Mouse (Mus musculus) embryonic facial prominence, embryonic 13.5 days (tissue): Measurements from ENCODE around the gene Prdm10. TPM values are rescaled to one million over a fixed set of nuclear protein-coding genes. Genes with fewer than 3 reads are reported as not detected.

Experiments
- ATAC-seq: fragments of 200-750 bp; cut with Nextera tagmentation; 2 replicates; pipeline ENCODE4 v1.8.0; 2017; ENCODE audit warnings: low read depth; ENCODE audit not compliant: insufficient number of reproducible peaks, insufficient read depth, low FRiP score, low TSS enrichment
- H3K27ac ChIP-seq: fragments of 300-500 bp; sonication (generic); 2 replicates; pipeline ENCODE4 v1.5.1; 2015; ENCODE audit warnings: moderate library complexity, mild to moderate bottlenecking, inconsistent platforms
- H3K27me3 ChIP-seq: fragments of 300-500 bp; sonication (generic); 2 replicates; pipeline ENCODE4 v1.6.1; 2015; ENCODE audit warnings: mild to moderate bottlenecking, inconsistent platforms
- H3K36me3 ChIP-seq: fragments of 300-500 bp; sonication (generic); 2 replicates; pipeline ENCODE4 v1.6.1; 2015; ENCODE audit warnings: mild to moderate bottlenecking, inconsistent platforms
- H3K4me1 ChIP-seq: fragments of 300-500 bp; sonication (generic); 2 replicates; pipeline ENCODE4 v1.6.1; 2015; ENCODE audit warnings: inconsistent platforms
- H3K4me2 ChIP-seq: fragments of 300-500 bp; sonication (generic); 2 replicates; pipeline ENCODE4 v1.6.1; 2015; ENCODE audit warnings: moderate library complexity, mild to moderate bottlenecking, inconsistent platforms
- H3K4me3 ChIP-seq: fragments of 300-500 bp; sonication (generic); 2 replicates; pipeline ENCODE4 v1.5.1; 2015; ENCODE audit warnings: mild to moderate bottlenecking, inconsistent platforms
- H3K9ac ChIP-seq: fragments of 300-500 bp; sonication (generic); 2 replicates; pipeline ENCODE4 v1.6.1; 2015; ENCODE audit warnings: mild to moderate bottlenecking, inconsistent platforms
- H3K9me3 ChIP-seq: fragments of 300-500 bp; sonication (generic); 2 replicates; pipeline ENCODE4 v1.6.1; 2016; ENCODE audit warnings: inconsistent platforms
- WGBS: fragments of 180-500 bp; shearing (Covaris S2); methylation state at CpG from one replicate; pipeline ENCODE4 v1.1.7; 2015; ENCODE audit warnings: mixed read lengths; 5-methylcytosine and 5-hydroxymethylcytosine counted together
- polyA plus RNA-seq: library from polyadenylated mRNA; unstranded; fragments of >200 nt; fragmentation: Nextera tagmentation; extraction: Ambion mirVana; gene quantifications from 2 replicates; pipeline ENCODE4 v1.2.1, GENCODE M21; 2015

The Prdm10 gene
- polyA plus RNA-seq, 1 experiment from 2014 or later = 6.5 TPM

DNA sequence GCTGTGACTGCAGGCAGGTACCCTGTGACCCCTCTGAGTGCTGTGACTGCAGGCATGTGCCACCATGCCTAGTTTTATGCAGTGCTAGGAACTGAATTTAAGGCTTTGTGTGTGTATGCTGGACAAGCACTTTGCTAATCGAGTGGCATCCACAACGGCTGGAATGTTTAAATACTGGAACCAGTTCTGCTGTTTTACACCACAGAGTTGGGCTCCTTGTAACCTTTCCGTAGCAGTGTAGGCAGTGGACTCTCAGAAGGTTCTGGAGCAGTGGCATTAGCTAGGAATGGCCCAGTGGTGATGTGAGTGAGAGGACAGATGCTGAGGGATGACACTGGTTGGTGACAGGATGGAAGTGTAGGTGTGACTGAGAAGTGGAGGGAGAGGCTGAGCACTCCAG is 26.9 kb downstream of the Prdm10 start:
- Histone ChIP-seq H3K27ac (no peak overlapping the region), H3K27me3 (no peaks in the 10 kb centered on the region), H3K9me3 (no peaks in the 10 kb centered on the region), H3K9ac (no peak overlapping the region), H3K4me1 (no peaks in the 10 kb centered on the region), H3K4me2 (no peak overlapping the region), H3K4me3 (no peak overlapping the region), H3K36me3 (no peaks in the 10 kb centered on the region; the same call in 1 of the 2 replicates)
- ATAC-seq = no peak
- 83% methylated on average over 3 of the region's 3 CpGs for WGBS

DNA sequence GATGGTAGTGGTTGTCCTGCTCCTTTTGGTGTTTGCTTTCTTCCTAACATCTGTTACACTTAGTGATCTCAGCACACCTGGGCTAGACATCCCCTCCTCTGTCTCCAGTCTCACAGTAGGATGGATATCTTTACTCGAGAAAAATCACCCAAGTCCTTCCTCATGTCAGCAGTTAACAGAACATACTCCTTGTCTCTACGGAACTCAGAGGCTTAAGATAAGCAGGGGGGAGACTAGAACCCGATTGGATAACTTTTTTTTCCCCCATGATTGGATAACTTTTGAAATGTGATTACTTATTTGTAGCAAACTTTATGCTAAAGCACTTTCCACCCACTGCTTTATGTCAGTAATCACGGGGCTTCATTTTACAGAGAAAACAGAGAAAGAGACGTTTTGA is 28.7 kb downstream of the Prdm10 start:
- ATAC-seq = no peak
- Histone ChIP-seq H3K36me3 (no peaks in the 10 kb centered on the region; the same call in 1 of the 2 replicates), H3K4me2 (no peak overlapping the region), H3K27ac (no peak overlapping the region), H3K9ac (no peak overlapping the region), H3K27me3 (no peaks in the 10 kb centered on the region), H3K4me3 (no peak overlapping the region), H3K4me1 (no peaks in the 10 kb centered on the region), H3K9me3 (no peaks in the 10 kb centered on the region)
- WGBS = 55% methylated on average over 5 of the region's 5 CpGs

DNA sequence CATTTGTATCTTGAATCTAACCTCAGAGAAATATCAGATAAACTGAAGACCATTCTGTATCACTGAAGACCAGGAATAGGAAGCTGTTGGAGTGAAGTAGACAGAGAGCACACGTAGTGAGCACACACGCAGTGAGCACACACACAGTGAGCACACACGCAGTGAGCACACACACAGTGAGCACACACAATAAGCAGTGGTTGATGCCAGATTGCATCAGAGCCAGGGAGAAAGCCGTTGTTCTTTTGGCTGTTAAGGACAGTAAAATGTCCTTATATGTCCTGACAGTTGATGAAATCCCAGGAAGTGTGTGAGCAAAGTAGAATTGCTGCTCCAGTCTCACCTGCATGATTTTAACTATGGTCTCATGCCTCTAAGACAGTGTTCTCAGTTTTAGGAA is 30.3 kb downstream of the Prdm10 start:
- 86% methylated on average over 4 of the region's 4 CpGs for WGBS
- H3K36me3 ChIP-seq = no peaks in the 10 kb centered on the region; the same call in 1 of the 2 replicates
- H3K27me3 ChIP-seq = no peaks in the 10 kb centered on the region
- H3K27ac ChIP-seq = no peak overlapping the region
- H3K4me1 ChIP-seq = no peaks in the 10 kb centered on the region
- no peak for ATAC-seq
- no peak overlapping the region for H3K4me2 ChIP-seq
- H3K9ac ChIP-seq = no peak overlapping the region
- no peak overlapping the region for H3K4me3 ChIP-seq
- no peaks in the 10 kb centered on the region for H3K9me3 ChIP-seq

DNA sequence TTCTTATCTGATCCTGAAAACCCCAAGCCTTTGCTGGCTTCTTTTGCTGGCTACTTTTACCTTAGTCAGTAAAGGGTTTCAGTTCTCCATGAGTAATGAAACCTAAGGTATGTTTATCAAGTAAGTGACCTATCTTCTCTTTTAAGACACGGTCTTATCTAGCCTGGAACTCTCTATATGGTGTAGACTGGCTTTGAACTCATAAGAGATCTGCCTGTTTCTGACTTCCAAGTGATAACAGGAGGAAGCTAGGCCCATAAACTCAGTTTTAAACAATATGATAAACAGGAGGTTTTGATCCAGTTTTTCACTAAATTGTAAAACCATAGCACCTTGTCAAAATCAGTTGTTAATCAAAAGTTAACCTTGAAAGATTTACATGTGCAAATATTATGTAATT is 33.5 kb downstream of the Prdm10 start:
- no peaks in the 10 kb centered on the region for H3K27me3 ChIP-seq
- H3K4me1 ChIP-seq = no peaks in the 10 kb centered on the region
- H3K4me3 ChIP-seq = no peak overlapping the region
- no peak for ATAC-seq
- no peak overlapping the region for H3K9ac ChIP-seq
- no peak overlapping the region for H3K4me2 ChIP-seq
- H3K9me3 ChIP-seq = no peaks in the 10 kb centered on the region
- WGBS = 87% methylated on average over 1 of the region's 1 CpGs
- peaks cover 4% of the 10 kb centered on the region; the same call in 1 of the 2 replicates for H3K36me3 ChIP-seq
- no peak overlapping the region for H3K27ac ChIP-seq

DNA sequence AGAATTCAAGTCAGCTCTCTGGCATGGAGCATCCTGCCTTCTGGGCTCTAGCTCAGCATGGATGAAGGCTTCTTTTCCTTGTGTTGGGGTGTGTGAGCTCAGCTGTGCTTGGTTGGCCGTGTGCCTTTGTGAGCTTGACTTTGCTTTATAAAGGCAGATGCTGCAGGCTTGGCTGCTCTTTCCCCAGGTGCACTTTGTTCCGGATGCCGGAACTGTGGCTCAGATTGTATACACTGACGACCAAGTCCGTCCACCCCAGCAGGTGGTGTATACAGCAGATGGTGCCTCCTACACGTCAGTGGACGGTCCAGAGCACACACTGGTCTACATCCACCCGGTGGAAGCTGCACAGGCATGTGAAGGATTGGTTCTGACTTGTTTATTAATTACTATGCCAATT is 35.6 kb downstream of the Prdm10 start:
- Histone ChIP-seq H3K27me3 (no peaks in the 10 kb centered on the region), H3K4me3 (no peak overlapping the region), H3K9ac (no peak overlapping the region), H3K9me3 (no peaks in the 10 kb centered on the region), H3K27ac (no peak overlapping the region), H3K4me2 (no peak overlapping the region), H3K4me1 (peaks cover 3% of the 10 kb centered on the region; the same call in 1 of the 2 replicates), H3K36me3 (peaks cover 4% of the 10 kb centered on the region; the same call in 1 of the 2 replicates)
- ATAC-seq = no peak
- WGBS = 81% methylated on average over 8 of the region's 8 CpGs

DNA sequence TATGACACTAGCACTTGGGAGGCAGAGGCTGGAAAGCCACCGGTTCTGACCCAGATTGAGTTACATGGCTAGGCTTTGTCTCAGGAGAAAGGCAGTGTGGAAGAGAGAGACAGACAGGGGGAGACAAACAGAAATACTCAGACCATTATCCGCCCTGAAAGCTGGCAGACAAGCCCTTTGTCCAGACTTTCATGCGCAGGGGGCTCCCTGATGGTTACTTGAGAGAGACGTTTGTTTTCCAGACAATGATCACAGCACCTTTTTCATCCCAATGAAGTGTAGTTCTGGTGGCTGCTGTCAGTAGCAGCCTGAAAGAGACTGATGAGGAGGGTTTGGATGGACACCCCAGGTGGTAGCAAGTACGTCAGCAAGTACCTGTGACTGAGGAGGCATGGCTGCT is 38.6 kb downstream of the Prdm10 start:
- Histone ChIP-seq H3K27ac (no peak overlapping the region), H3K27me3 (no peaks in the 10 kb centered on the region), H3K9ac (no peak overlapping the region), H3K36me3 (0 out of 2 replicates have a peak, but pooled peaks cover 4% of the 10 kb centered on the region), H3K9me3 (no peaks in the 10 kb centered on the region), H3K4me1 (peaks cover 14% of the 10 kb centered on the region), H3K4me3 (no peak overlapping the region), H3K4me2 (no peak overlapping the region)
- 72% methylated on average over 5 of the region's 5 CpGs for WGBS
- ATAC-seq = no peak

DNA sequence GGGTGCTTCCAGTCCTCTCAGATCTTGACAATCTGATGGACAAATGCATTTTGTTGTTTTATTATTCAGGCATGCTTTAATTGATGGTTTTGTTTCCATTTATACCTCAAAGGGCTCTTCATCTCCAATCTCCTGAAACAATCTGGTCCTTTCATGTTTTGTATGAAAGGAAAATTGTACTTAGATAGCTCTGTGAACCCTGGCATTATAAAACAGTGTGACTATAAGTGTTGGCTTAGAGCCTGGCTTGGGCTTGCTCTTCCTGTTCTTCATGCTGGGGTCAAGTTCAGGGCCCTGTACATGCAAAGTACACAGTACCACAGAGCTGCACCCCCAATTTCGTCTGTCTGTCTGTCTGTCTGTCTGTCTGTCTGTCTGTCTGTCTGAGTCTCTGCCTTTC is 40.4 kb downstream of the Prdm10 start:
- WGBS = 61% methylated on average over 1 of the region's 1 CpGs
- H3K27me3 ChIP-seq = no peaks in the 10 kb centered on the region
- H3K4me3 ChIP-seq = no peak overlapping the region
- H3K36me3 ChIP-seq = 0 out of 2 replicates have a peak, but pooled peaks cover 8% of the 10 kb centered on the region
- ATAC-seq = no peak
- H3K9ac ChIP-seq = 0 out of 2 replicates have a peak overlapping the region, but pooled peaks have one; percentile 27
- peaks cover 14% of the 10 kb centered on the region for H3K4me1 ChIP-seq
- no peak overlapping the region for H3K4me2 ChIP-seq
- H3K9me3 ChIP-seq = no peaks in the 10 kb centered on the region
- peak overlapping the region; percentile 51 for H3K27ac ChIP-seq

DNA sequence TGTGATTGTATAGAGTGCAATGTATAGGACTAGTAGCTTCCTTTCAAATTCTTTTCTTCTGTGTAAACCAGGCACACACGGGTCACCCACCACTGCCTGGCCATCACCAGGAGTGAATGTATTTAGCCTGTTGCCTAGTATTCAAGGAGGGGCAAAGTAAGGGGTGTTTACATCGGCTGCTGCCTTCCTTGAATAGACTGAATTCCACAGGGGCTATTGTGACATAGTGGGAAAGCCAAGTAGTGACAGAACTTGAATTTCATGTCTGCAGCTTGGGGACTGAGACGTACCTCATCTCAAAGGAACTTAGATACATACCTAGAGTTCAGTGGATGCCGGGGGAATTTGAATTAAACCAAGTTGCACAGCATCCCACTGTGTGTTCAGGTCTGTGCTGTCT is 41.2 kb downstream of the Prdm10 start:
- WGBS = 57% methylated on average over 4 of the region's 4 CpGs
- ATAC-seq = no peak
- H3K36me3 ChIP-seq = 0 out of 2 replicates have a peak, but pooled peaks cover 4% of the 10 kb centered on the region
- H3K9me3 ChIP-seq = no peaks in the 10 kb centered on the region
- H3K27ac ChIP-seq = no peak overlapping the region
- H3K4me1 ChIP-seq = peaks cover 14% of the 10 kb centered on the region
- H3K9ac ChIP-seq = no peak overlapping the region
- no peak overlapping the region for H3K4me3 ChIP-seq
- H3K4me2 ChIP-seq = no peak overlapping the region
- no peaks in the 10 kb centered on the region for H3K27me3 ChIP-seq

DNA sequence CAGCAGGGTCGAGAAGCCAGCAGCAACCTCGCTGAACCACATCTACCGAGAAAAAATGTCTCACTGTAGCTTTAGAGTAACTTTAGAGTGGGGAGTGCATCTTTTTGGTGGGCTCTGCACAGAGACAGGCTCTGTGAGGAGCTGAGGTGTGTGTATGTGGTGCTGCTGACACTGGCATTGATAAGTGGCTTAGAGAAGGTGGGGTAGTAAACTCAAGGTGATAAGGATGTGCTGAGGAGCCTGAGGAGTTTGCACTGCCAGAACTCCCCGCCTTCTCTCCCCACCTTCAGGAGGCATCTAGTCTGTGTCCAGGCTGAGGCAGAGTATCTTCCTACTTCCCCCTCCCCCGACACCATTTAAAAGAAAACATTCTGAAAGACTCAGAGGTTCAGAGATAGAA is 41.8 kb downstream of the Prdm10 start:
- WGBS = 72% methylated on average over 5 of the region's 5 CpGs
- H3K9ac ChIP-seq = no peak overlapping the region
- no peaks in the 10 kb centered on the region for H3K27me3 ChIP-seq
- H3K4me1 ChIP-seq = peaks cover 14% of the 10 kb centered on the region
- H3K36me3 ChIP-seq = peaks cover 5% of the 10 kb centered on the region; the same call in 1 of the 2 replicates
- H3K4me2 ChIP-seq = no peak overlapping the region
- no peak for ATAC-seq
- H3K27ac ChIP-seq = 0 out of 2 replicates have a peak overlapping the region, but pooled peaks have one; percentile 39
- H3K4me3 ChIP-seq = no peak overlapping the region
- H3K9me3 ChIP-seq = no peaks in the 10 kb centered on the region

DNA sequence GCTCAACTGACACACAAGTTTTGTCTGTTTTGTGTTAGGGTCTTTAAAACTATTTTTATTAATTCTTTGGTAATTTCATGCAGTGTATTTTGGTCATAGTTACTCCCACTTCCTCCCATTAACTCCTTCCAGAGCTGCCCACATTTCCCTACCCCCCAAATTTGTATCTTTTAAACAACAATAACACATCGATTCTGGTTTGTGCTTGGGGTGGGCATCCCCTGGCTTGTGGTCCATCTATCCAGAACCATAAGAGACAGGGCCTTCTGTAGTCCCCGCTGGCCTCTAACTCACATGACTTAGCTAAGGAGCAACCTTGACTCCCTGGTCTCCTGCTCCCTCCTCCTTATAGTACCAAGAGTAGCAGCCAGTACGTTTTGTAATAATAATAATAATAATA is 50.5 kb downstream of the Prdm10 start:
- Histone ChIP-seq H3K9me3 (no peaks in the 10 kb centered on the region), H3K4me3 (no peak overlapping the region), H3K36me3 (peaks cover 20% of the 10 kb centered on the region), H3K4me2 (no peak overlapping the region), H3K4me1 (no peaks in the 10 kb centered on the region), H3K9ac (no peak overlapping the region), H3K27ac (no peak overlapping the region), H3K27me3 (no peaks in the 10 kb centered on the region)
- WGBS = 81% methylated on average over 3 of the region's 3 CpGs
- no peak for ATAC-seq

DNA sequence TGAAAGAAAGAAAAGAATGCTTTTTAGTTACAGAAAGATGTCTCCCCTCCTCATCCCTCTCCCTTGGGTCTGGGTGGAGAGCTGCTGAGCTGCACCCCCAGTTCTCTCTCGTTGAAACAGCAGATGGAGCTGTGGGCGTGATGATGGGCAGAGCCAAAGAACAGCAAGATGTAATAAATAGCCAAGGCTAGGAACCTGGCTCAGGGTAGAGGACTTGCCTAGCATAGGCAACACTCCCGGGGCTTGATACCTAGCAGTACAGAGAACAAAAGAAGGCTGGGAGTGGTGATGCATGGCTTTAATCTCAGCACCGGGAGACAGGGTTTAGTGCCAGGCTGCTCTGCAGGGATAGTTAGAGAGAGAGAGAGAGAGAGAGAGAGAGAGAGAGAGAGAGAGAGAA is 50.9 kb downstream of the Prdm10 start:
- H3K4me3 ChIP-seq = no peak overlapping the region
- peaks cover 24% of the 10 kb centered on the region for H3K36me3 ChIP-seq
- no peaks in the 10 kb centered on the region for H3K4me1 ChIP-seq
- no peak overlapping the region for H3K27ac ChIP-seq
- no peak overlapping the region for H3K4me2 ChIP-seq
- 59% methylated on average over 4 of the region's 4 CpGs for WGBS
- no peaks in the 10 kb centered on the region for H3K27me3 ChIP-seq
- H3K9ac ChIP-seq = no peak overlapping the region
- H3K9me3 ChIP-seq = no peaks in the 10 kb centered on the region
- ATAC-seq = no peak

DNA sequence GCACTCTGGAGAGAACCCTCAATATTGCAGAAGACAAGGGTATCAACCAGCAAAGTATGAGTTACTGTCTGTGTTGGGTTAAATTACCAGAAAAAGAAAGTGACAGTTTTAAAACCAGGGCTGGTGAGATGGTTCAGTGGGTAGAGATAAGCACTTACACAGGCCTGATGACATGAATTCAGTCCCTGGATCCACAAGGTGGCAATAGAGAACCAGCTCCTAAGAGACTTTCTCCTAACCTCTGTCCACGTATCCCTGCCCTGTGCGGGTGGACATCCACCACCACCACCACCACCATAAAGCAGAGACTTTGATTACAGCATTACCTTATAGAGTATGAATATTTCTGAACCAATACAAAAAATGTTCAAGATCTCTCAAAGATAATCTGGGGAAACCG is 51.6 kb downstream of the Prdm10 start:
- no peak overlapping the region for H3K27ac ChIP-seq
- H3K36me3 ChIP-seq = peaks cover 27% of the 10 kb centered on the region
- ATAC-seq = no peak
- H3K4me1 ChIP-seq = no peaks in the 10 kb centered on the region
- H3K9me3 ChIP-seq = no peaks in the 10 kb centered on the region
- no peak overlapping the region for H3K9ac ChIP-seq
- H3K4me3 ChIP-seq = no peak overlapping the region
- no peaks in the 10 kb centered on the region for H3K27me3 ChIP-seq
- WGBS = 70% methylated on average over 3 of the region's 3 CpGs
- no peak overlapping the region for H3K4me2 ChIP-seq

DNA sequence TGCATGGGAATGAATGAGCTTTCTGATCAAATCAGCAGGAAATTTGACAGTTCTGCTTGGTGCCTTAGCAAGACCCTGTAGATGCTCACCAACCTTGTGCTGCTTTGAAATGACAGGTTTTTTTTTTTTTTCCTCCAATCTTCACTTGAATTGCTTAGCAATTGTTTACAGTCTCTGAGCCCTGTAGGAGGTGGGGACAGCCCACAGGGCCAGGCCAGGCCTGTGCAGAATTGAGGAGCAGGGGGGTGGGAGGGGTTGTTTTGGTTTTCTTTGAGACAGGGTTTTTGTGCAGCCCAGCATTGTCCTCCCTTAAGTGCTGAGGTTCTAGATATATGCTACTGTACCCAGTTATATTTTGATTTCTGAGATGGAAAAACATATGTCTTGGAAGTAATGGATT is 52.5 kb downstream of the Prdm10 start:
- H3K27ac ChIP-seq = no peak overlapping the region
- ATAC-seq = no peak
- no peaks in the 10 kb centered on the region for H3K4me1 ChIP-seq
- H3K4me3 ChIP-seq = no peak overlapping the region
- H3K27me3 ChIP-seq = no peaks in the 10 kb centered on the region
- H3K9me3 ChIP-seq = no peaks in the 10 kb centered on the region
- no peak overlapping the region for H3K4me2 ChIP-seq
- H3K36me3 ChIP-seq = peaks cover 22% of the 10 kb centered on the region
- no peak overlapping the region for H3K9ac ChIP-seq
